Mouse (Mus musculus): ENCODE measurements around the gene Dynll1.

Gene Dynll1

DNA sequence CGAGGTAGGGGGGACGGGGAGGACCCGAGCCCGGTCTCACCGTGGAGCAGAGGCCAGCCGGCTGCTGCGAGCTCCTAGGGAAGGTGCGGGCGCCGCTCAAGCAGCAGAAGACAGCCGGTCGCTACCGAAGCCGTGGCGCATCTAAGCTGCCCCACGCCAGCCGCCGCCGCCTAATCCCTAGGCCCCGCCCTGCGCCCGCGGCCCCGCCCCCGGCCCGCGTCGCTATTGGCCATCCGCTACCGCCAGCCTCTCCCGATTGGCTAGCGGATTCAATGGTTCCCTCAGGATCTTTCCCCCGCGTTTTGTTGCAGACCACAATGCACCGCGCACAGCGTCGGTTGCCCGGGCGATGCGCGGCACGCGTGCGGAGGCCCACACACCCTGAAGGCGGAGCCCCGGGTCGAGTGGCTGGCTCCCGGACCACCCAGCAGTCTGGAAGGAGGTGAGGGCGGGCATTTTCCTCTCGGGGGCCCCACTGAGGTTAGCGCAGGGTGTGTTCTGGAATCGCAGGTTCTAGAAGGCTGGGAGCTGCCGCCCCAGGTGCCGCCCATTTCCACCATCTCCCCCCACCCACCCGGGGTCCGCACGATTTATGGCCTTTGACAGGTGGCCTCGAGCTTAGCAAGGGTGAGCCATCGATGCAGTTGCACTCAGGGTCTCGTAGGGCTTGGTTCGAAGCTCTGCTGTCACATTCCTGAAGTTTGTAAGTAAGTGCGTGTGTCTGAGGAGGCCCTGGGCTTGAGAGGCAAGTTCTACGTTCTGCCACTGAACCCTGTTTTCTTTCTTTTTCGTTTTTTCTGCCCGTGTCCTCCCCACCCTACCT is at the start of gene Dynll1:
Gene Dynll1 (minus strand): TSS at position 208 of the 823 bp plus-strand sequence.
- peak; percentile 98 for DNase-seq

- no peak for DNase-seq
Observed at GRCm38 (mm10) chr5:115349225-115349555, 48.4 kb upstream of the Dynll1 start.

DNA sequence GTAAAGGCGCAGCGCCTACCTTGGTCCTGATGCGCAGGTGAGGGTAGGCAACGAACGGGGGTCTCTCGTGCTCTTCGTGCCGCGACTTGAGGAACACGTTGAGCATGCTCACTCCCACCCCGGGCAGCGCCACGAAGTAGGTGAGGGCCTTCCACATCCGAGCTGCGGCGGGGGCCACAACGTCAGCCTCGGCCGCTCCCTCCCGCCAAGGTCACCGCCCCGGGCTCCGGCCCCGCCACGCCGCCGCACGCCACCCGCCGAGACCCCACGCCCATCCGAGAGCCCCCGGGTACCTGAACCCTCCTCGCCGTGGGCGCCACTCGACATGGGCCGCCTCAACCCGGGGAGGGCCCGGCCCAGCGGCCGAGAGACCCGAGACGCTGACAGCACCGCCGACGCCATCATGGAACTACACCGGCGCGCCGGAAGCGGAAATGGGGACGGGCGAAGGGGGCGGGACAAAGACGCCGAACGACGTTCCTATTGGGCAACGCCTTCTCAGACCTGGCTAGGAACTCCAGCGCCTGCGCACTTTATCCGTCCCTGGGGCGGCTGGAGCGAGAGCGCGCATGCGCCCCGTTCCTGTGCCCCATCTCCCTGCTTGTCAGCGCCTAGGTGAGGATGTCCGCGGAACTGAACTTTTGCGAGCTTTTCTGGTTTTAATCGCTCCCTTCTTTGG is 47.9 kb upstream of the Dynll1 start, which contains the start of gene Cox6a1:
Gene Cox6a1 (minus strand): TSS at position 436 of the 679 bp plus-strand sequence.
- peak; percentile 99 for DNase-seq

DNA sequence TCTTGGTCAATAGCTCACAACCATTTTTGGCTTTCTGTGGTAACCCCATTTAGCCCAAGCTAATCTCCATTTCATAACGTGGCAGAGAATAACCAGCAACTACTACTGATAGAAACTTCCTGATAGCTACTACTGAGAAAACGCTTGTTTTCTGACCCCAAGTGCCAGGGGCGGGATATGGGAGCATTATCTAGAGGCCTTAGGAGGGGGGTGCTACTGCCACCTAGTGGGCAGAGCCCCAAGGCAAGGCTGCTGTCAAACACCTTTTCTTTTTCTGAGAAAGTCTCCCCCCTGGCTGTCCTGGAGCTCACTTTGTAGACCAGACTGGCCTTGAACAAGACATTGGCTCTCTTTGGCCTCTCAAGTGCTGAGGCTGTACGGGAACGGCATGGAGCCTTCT is 46.8 kb upstream of the Dynll1 start:
- peak; percentile 78 for DNase-seq

- no peak for DNase-seq
Observed at GRCm38 (mm10) chr5:115341314-115342165, 40.7 kb upstream of the Dynll1 start.

DNA sequence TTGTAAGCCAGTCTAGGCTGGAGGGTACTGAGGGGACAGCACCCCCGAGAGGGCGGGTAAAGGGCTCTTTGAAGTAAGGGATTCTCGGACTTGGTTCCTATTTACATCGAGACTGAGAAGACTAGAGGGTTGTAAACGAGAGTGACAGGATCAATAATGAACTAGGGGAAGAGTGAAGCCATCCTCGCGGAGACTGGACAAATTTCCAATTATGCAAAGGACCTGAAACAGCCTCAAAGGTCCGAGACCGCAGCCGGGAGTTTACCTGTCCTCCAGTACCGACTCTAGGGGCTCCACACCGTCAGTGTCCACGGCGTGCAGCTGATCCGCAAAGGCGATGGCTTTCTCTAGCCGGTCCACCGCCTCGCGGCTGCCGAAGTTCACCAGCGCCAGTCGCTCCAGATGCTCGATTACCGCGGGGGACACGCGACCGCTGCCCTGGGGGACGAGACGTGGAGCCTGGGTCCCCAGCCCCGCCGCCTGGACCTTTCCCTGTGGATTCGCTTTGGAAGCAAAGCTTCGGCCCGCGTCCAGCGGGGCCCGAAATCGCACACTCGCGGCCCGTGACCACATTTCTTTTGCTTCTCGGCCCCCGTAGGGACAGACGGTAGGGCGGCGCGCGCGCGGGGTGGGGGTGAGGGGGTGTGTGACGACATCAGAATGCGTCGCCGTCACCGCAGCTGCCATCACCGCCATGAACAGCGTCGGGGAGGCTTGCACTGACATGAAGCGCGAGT is 39.9 kb upstream of the Dynll1 start, which contains the start of the genes Gatc and Triap1:
Gene Gatc (minus strand): TSS at position 602 of the 737 bp plus-strand sequence.
Gene Triap1 (plus strand): TSS at position 649 of the 737 bp plus-strand sequence.
- DNase-seq = peak; percentile 90

GRCm38 (mm10) chr5:115340007-115340406 is 39.2 kb upstream of the Dynll1 start:
- DNase-seq = no peak

DNA sequence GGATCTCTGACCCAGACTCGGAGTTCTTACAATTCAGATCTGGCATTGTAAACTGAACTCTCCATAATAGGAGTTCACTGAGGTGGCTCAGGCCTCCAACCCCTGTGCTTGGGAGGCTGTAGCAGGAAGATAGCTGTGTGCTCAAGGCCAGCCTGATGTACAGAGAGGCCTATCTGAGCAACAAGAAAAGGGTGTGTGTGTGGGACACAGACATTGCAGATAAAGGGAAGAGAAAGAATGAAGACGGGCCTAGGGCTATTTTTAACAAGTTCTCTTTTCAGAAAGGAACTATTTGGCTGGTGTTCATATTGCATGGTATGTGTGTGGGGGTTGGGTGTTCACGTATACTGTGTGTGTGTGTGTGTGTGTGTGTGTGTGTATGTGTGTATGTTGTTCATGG is 32.8 kb upstream of the Dynll1 start:
- DNase-seq = no peak

DNA sequence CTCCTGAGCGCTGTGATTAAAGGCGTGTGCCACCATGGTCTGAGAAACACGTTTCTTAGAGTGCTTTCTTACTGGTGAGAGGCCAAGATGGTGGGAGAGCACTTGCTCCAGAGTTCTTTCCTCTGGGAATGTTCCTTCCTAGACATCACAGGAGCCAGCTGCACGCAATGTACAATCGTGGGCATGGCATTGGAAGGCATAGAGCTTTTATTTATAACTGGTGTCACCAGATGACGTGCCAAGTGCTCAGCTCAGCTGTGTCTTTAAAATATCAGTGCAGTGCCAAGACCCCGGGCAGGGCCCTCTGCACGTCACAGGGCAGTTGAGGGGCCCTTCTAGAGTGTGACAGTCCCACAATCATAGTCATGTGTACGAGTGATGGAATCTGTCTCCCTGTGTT is 30.2 kb upstream of the Dynll1 start:
- DNase-seq = peak; percentile 42

GRCm38 (mm10) chr5:115327610-115328548 is 27.1 kb upstream of the Dynll1 start:
- DNase-seq = no peak

DNA sequence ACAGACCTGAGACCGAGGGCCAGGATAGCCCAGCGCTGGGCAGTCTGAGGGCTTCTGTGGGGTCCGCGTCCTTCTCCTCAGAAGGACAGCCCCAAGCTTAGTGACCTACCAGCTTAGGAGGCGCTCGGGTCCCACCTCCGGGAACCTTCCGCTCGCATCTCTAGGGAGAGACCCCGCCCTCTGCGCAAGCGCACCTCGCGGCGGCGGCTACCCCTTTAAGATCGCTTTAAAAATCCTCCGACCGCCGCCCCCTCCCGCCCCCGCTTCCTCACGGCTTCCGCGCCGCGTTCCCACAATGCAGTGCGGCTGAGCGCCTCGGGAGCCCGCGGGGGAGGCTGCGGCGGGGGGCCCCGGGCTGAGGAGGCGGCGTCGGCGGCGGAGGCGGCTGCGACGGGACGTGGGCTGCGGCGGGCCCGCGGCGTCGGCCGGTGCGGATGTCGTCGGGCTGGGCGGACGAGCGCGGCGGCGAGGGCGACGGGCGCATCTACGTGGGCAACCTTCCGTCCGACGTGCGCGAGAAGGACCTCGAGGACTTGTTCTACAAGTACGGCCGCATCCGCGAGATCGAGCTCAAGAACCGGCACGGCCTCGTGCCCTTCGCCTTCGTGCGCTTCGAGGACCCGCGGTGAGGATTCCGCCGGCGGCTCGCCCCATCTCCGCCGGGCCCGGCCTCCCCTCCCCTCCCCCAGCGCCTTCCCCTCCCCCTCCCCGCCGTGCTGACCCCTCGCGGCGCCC is 26.2 kb upstream of the Dynll1 start, which contains the start of gene Srsf9:
Gene Srsf9 (plus strand): TSS at position 303 of the 735 bp plus-strand sequence.
- DNase-seq = peak; percentile 95

DNA sequence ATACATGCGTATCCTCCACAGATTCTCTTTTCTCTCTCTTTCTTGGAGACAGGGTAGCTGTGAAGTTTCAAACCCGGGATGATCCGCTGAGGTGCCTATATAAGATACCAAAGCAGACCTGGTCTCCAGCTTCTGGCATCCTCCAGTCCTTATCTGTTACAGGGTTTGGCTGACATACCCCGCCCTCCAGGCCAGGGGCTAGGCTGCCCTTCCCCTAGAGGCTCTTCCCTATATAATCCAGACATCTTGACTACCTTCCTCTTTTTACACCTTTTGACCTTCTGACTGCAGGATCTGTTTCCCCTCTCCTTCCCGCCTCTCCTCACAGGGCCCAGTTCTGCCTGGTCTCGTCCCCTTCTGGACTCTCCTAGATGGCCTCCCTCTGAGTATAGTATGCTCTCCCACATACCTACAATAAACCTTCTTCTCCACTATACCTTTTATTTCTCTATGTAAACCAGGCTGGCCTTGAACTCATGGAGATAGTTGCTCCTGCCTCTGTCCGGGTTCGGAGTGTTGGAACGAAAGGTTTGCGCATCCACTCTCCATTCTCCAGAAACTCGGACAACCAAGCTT is 25.5 kb upstream of the Dynll1 start:
- no peak for DNase-seq

DNA sequence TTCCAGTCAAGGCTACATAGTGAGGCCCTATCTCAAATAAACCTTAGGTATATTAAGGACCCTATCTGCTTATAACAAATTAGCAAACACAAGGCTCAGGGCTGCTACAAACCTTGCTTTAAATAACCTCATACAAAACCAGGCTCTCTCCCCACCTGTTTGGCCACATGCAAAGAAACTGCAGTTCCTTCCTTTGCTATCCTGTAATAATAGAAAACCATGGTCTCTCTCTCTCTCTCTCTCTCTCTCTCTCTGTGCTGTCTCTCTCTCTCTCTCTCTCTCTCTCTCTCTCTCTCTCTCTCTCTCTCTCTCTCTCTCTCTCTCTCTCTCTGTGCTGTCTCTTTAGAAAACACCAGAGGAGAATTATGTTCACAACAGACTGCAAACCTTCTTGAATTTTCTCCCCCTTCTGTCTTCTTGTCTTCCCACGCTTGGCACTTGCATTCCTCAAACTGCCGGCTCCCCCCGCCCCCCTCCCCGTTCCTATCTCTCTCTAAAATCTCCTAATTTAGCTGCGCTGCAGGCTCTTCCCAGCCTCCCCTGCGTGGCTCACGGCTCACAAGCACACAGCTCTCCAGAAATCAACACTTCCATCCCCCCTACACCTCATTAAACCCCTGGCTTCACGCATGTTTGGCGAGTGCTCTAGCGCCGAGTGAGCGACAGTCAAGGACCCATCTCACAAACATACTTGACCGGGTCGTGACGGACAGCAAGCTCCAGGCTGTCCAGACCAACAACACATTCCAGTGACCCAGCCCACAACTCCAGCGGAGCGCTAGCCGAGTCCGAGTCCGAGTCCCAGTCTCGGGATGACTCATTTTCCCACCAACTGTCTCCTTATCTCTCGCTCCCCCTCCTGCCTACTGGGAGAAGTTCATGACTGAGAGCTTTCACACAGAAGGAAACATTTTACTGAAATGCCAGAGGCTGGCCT is 18.5 kb upstream of the Dynll1 start:
- peak; percentile 88 for DNase-seq

GRCm38 (mm10) chr5:115317645-115318328 is 17.0 kb upstream of the Dynll1 start:
- no peak for DNase-seq

DNA sequence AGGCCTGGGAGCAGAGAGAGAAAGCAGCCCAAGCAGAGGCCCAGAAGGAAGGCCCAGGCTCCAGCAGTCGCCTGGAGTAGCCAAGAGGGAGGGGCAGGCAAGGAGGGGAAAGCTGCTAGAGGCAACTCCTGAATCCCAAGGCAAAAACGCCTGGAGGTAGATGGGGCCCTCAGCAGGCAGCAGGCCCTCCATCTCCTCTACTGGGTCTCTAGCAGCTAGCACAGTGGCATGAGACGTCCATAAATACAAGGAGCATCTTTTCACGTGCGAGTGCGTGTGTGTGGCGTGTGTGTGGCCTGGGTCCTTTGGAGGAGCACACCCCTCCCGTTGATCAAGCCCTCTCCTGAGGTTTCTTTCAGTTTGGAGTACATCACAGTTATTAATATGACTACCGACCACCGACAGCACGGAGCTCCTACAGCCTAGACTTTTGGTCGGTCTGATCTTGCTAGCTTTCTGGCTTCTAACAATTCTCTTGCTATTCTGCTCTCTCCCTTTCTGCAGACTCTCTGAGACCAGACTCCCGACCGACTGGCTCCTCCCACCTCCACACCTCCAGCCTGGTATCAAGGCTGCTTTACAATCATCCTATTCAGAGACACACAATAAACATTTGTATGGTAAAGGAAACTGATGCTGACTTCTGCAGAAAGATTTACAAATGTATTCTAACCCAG is 16.3 kb upstream of the Dynll1 start:
- DNase-seq = no peak

DNA sequence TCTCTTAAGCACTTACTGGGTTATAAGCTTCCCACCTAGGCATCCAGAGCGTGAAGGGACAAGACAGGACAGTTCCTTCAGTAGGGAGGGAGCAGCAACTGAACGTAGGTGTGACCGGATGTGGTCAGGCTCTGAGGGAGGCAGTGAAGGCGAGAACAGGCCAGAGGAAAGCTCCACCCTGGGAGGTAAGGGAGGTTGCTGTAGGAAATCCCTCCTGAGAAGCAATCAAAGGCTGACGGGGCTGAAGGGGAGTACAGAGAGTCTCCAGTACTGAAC is 12.8 kb upstream of the Dynll1 start:
- DNase-seq = no peak

DNA sequence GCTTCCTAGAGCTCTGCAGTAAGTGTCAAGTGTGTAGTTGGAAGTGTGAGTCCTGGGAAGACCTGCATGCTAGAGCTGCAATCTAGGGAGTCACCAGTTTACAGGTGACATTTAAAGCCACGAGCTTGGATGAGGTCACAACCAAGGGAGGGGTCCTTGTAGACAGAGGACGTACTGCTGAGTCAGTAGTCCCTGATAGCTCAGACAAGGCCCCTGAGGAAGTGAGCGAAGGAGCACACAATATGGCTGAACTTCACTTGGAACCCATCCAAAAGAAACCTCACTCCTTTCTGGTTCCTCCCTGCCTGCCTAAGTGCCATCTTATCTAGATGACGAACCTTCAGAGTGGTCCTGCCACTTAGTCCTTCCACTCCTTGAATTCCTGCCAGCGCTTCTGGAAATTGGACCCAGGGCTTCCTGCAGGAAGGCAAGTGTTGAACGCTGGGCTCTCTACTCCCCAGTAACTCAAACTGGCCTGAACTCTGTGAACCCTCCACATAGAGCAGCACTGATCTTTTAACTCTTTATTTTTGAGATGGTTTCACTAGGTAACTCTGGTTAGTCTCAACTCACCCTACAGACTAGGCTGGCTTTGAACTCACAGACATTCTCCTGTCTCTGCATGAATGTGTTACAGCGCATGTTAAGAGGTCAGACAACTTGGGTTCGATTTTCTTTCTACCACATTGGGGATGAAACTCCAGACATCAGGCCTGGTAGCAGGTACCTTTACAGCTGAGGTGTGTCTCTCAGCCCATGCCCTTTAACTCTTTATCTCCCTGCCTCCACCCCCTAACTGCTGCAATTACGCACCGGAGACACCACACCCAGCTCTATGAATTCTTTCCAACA is 12.2 kb upstream of the Dynll1 start:
- DNase-seq = no peak
